Mouse (Mus musculus) T-helper 1 cell (primary cell): ENCODE results near the gene Pole4.

Experiments used
- in situ Hi-C: fragments of 300-600 bp; cut with MboI, MseI; formaldehyde crosslinking; loops from one replicate; pipeline ENCODE4 v1.15.1; 2025; ENCODE audit warnings: high pct_unique_total_duplicates

Pole4 gene

DNA sequence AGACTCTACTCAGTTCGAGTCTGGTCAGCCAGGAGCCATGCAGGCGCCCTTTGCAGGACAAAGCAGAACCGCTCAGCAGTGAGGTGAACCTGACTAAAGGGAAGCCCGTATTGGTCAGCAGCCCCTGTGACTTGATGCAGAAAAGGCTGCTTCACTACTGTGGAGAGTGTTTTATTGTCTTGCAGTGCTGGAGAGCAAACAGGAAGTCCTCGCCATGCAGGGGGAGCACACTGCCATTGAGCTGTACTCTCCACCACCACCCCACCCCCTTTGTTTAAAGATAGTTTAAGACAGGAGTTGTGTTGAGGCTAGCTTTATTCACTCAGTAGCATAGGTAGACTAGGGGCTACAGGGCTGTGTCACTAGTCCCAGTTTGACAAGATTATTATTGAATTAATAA, at the start of gene Pole4:
Gene Pole4 (minus strand): TSS at position 145 of the 400 bp plus-strand sequence.
- in situ Hi-C loops: no loop called here

DNA sequence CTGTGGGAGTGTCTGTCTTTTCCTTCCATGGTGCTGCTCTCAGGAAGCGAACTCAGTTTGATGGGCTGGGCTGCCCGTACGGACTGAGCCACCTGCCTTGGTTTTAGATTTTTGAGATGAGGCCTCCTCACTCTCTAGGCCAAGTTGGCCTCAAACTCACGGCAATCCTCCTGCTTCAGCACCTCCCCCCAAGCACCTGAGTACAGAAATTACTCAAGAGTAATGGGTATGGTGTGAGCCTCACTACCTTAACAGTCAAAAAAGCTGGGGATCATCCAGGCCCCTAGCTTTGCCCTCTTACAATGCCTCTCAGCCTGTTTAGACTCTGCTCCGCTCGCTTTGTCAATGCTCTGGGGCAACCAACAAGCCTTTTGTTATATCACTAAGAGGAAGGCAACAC, 49.6 kb upstream of the Pole4 start:
- in situ Hi-C loops: no loop called here

DNA sequence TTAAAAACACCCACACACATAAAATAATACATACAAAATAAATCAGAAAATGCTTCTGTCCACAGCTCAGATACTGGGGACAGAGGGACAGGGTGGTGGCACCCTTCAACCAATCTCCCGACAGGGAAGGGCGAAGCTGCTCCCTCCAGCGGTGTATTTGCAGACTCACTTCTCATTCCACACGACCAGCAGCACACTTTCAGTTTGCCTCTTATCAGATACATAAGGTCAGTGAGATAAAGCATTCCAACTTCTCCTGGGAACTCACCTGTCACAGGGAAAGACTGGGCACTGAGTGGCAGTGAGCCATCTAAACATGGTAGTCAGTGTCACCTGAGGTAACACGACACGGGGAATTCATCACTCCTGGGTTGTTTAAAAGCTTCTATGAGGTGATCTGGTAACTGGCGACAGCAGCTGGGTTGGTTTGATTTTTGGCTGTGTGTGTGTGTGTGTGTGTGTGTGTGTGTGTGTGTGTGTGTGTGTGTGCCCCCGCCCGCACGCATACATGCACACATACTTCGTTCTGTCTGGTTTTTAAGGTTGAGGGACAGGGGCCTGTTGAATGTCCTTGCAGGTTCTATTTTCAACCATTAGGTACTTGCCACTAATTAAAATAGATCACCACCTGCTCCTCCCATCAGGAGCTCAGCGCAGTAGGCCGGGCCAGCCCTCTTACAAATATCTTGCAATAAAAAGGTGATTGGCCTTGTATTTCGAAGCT, 48.6 kb upstream of the Pole4 start:
- in situ Hi-C loops: no loop called here

GRCm38 (mm10) chr6:82753061-82753460, 47.9 kb upstream of the Pole4 start:
- in situ Hi-C loops: no loop called here

- in situ Hi-C loops: no loop called here
Measured at GRCm38 (mm10) chr6:82751791-82752190, 46.6 kb upstream of the Pole4 start.

DNA sequence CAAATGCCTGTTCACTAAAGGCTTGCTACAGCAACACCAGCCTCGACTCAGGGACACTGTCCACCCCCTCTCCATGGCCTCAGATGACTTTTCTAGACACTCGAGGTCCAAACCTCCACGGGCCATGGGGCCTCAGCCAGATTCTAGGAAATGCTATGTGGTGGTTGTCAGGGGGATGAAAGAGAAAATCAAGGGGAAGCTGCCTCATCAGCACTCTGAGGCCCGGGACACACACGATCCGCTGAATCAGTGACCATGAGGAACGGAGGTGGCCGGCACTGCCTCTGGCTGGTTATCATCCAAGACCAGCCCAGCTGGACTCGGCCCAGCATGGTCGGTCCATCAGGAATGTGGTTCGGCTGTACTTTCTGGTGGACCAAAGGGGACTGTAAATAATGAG, 45.9 kb upstream of the Pole4 start:
- in situ Hi-C loops: no loop called here

DNA sequence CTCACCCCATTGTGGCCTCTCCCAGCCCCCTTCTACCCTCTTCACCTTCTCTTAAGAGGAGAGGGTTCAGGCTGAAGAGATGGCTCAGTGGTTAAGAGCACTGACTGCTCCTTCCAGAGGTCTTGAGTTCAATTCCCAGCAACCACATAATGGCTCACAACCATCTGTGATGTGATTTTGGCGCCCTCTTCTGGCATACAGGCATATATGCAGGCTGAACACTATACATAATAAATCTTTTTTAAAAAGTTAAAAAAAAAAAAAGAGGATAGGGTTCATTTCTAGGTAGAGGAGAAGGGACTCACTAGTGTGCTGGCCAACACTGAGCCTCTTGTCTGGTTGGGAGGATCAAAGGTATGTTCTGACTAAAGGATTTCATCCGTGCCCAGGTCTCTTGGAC, 44.9 kb upstream of the Pole4 start:
- in situ Hi-C loops: no loop called here

DNA sequence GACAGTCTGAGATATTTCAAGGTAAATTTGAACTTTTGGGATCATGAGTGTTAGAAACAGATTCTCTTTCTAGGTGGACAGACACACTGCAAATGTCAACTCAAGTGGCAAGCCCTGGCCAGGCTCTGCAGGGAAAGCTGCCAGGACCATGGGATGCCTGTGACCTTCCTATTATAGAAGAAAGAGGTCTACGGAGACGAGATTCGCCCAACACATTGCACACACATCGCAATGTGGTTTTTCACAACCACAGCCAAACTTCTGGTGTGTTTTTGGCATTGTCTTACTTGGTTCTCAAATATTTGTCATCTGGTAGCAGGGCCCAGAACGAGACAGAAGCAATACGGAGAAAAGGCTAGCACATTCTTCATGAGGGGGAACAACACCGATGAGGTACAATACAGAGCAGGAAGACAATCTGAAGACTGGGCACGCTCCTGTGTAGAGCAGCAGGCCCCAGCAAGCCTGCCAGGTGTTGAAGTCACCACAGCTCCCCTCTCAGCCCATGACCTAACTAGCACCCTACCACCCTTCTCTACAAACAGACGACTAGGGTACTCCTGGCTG, 43.0 kb upstream of the Pole4 start:
- in situ Hi-C loops: loop anchor here (10.0 kb wide), 1 partner anchor 227 kb away; no protein-coding TSS in a partner anchor

DNA sequence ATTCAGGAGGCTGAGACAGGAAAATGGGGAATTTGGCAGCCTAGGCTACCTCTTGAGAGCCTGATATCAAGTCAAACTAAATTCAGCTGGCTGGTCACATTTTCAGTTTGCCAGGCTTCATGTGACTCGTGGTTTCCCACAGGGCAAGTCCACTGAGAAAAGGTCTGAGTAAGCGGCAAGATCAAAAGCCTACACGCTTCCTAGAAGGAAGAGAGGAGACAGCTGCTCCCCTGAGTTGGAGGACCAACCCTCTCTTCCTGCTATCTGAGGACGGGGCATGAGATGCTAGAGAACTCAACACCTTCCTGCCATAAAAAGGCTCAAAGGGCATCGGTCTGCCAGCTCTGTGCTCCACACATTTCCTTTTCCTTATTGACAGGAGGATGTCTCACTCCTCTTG, 41.9 kb upstream of the Pole4 start:
- in situ Hi-C loops: loop anchor here (10.0 kb wide), 1 partner anchor 228 kb away; no protein-coding TSS in a partner anchor

DNA sequence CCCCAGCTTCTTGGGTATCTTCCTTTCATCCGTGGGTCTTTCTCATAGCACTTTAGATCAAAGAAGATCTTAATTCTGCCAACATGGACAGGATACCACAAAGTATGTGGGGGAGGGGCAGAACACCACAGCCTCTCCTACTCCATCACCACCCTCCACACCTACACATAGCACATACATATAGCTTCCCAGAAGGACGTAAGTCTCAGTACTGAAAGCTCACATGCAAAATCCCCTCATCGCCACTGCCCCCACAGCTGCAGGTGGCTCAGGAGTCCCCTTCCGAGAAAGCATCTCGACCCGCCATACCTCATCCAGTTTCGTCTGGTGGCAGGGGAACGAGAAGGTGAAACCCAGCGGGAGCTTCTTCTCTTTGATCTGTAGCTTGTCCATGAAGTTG, 39.4 kb upstream of the Pole4 start:
- in situ Hi-C loops: loop anchor here (10.0 kb wide), 1 partner anchor 230 kb away; no protein-coding TSS in a partner anchor

- in situ Hi-C loops: loop anchor here (10.0 kb wide), 1 partner anchor 233 kb away; no protein-coding TSS in a partner anchor
Measured at GRCm38 (mm10) chr6:82741518-82741880, 36.3 kb upstream of the Pole4 start.

DNA sequence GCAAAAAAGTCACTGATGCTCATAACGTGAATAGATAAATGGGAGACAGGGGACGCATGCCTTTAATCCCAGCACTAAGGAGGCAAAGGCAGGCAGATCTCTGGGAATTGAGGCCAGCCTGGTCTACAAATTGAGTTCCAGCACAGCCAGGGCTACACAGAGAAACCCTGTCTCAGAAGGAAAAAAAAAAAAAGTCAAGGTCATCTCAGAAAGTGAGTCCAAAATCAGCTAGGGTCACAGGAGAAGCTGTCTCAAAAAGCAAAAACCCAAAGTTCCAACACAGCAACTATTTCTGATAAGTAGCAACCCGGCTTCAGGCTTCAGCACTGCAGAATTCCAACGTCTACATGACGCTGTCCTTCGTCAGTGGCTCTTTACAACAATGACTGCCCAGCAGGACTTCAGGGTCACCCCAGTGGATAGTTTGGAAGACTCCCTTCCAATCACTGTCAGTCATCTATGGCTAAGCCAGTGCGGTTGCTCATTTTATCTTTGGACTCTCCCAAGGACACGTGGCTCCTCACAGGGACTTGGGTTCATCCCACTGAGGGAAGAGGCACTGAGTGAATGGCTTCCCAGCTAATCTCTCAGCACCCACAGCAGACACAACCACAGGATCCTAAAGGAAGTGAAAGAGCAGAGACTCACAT, 35.8 kb upstream of the Pole4 start:
- in situ Hi-C loops: loop anchor here (10.0 kb wide), 1 partner anchor 234 kb away; no protein-coding TSS in a partner anchor

DNA sequence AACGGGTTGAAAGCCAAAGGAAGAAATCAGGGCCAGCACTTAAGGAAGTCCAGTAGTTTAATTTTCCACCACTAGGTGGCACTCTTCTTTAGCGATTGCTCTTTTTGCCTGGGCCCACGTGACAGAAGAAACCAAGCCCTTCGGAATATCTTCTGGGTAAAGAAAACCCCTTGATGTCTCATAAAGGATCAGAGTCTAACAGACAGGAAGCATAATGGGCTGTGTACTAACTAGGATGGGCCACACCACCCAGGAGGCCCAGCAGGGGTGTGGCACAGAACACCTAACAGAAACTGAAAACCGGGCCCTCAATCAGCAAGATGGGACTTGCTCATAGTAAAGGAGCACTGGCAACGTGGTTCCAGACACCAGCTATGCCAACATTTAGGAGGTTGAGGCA, 35.1 kb upstream of the Pole4 start:
- in situ Hi-C loops: loop anchor here (10.0 kb wide), 1 partner anchor 235 kb away; no protein-coding TSS in a partner anchor

- in situ Hi-C loops: loop anchor here (10.0 kb wide), 1 partner anchor 147 kb away; no protein-coding TSS in a partner anchor
Measured at GRCm38 (mm10) chr6:82737634-82738540, 32.7 kb upstream of the Pole4 start.

DNA sequence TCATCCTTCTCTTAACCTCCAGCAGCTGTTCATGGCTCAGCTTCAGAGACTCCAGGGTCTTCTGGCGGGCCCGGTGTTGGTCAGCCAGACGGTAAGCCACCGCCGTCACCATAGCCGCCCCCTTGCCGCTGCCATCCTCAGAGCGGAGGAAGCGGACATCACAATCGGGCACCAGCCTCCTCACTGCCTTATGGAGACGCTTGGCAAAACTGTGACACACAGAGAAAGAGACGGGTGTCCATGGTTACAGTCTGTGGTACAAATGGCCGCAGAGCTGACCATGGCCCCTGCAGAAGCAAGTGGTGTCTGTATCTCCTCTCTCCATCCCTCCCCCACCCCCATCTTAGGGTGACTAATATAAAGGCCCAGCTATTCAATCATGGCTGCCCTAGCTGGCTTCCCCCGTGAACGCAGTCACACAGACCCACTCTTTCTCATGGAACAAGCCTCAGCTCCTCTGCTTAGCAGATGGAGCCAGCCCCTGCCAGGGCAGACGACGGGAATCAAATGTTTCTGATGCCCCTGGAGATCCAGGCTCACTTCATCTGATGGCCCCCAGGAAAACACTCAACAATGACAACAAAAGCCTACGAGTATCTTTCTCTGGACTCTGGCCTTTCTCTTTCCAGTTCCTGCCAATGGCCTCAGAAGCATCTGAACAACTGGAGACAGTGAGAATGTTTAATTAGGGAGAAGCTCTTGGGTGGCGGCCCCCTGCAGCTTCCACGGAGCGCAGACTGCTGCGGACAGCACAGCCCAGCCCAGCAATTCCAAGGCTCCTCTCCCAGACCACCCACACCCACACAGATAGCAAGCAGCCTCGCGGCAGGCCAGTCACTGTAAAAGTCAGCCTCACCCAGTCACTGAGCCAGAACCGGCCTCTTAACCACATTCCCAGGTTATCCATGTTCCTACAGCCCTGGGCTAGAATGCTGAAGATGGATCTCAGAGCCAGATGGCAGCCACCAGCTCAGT, 31.7 kb upstream of the Pole4 start:
- in situ Hi-C loops: loop anchor here (10.0 kb wide), 1 partner anchor 148 kb away; no protein-coding TSS in a partner anchor

- in situ Hi-C loops: loop anchor here (10.0 kb wide), 1 partner anchor 149 kb away; no protein-coding TSS in a partner anchor
Measured at GRCm38 (mm10) chr6:82735347-82735746, 30.2 kb upstream of the Pole4 start.

- in situ Hi-C loops: no loop called here
Measured at GRCm38 (mm10) chr6:82728635-82729034, 23.5 kb upstream of the Pole4 start.

GRCm38 (mm10) chr6:82727206-82727605, 22.0 kb upstream of the Pole4 start:
- in situ Hi-C loops: no loop called here

- in situ Hi-C loops: no loop called here
Measured at GRCm38 (mm10) chr6:82723321-82723720, 18.2 kb upstream of the Pole4 start.

- in situ Hi-C loops: no loop called here
Measured at GRCm38 (mm10) chr6:82716126-82716525, 11.0 kb upstream of the Pole4 start.
